Mouse (Mus musculus): ENCODE data around the gene Mgrn1.

The Mgrn1 gene

DNA sequence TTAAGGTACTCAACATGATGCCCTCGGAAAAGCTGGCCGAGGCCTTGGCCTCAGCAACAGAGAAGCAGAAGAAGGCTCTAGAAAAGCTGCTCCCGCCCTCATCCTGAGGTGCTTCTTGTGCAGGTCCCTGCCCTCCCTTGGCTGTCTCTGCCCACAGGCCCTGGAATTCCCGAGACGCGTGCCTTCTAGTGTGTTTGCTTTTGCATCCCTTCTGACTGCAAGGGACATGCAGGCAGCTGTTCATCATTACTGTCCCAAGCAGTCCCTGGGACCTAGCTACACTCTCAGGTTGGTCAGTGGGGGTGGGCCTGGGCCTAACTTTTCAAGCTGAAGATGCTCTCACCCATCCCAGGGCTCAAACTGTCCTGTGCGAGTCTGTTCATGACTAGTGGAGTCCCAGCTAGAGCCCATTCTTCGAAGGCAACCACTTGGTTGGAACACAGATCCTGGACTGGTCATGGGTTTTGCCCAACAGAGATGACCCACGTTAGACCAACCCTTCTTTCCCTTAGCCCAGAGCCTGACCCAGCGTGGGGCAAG, 54.3 kb downstream of the Mgrn1 start:
- no peak for DNase-seq (ENCODE audit: low read depth)

DNA sequence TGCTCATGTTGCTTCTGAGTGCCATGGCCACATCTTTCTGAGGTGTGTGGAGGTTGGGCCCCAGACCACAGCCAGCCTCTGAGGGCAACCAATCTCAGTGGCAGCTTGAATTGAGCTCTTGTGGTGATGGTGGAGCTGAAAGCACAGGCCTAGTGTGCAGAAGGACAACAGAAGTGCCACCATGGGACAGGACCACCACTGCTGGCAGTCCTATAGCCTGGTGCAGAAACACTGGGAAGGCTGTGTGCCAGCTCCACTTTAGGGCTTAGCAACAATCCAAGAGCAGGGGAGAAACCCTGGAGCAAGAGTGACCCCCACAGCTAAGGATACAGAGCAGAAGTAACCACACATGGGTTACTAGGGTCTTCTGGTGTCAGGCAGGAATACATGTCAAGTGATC, 55.0 kb downstream of the Mgrn1 start:
- DNase-seq (ENCODE audit: low read depth): no peak

GRCm38 (mm10) chr16:4942868-4943267, 56.8 kb downstream of the Mgrn1 start:
- no peak for DNase-seq (ENCODE audit: low read depth)

- no peak for DNase-seq (ENCODE audit: low read depth)
Measured at GRCm38 (mm10) chr16:4943431-4943830, 57.4 kb downstream of the Mgrn1 start.

DNA sequence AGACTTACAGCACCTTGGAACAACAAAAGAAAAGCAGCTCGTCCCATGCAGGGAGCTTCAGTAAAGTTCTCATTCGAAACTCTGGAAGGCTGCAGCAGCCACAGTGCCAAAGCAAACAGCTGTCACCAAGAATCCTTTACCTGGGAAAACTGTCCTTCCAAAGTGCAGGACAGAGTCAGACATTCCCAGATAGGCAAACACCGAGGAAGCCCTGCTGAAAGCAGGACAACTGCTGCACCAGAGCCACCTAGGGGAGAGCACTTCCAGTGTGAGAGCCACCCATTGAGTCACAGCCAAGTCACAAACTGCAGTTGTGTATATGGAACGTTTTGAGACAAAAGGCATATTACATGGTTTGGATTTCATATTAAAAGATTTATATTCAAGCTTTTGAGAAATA, 59.4 kb downstream of the Mgrn1 start:
- no peak for DNase-seq (ENCODE audit: low read depth)

GRCm38 (mm10) chr16:4946155-4946554, 60.1 kb downstream of the Mgrn1 start:
- DNase-seq (ENCODE audit: low read depth): no peak

GRCm38 (mm10) chr16:4947378-4947777, 61.3 kb downstream of the Mgrn1 start:
- no peak for DNase-seq (ENCODE audit: low read depth)

- DNase-seq (ENCODE audit: low read depth): no peak
Measured at GRCm38 (mm10) chr16:4956609-4957008, 70.6 kb downstream of the Mgrn1 start.

- DNase-seq (ENCODE audit: low read depth): no peak
Measured at GRCm38 (mm10) chr16:4957446-4957845, 71.4 kb downstream of the Mgrn1 start.

- DNase-seq (ENCODE audit: low read depth): no peak
Measured at GRCm38 (mm10) chr16:4960260-4960659, 74.2 kb downstream of the Mgrn1 start.

DNA sequence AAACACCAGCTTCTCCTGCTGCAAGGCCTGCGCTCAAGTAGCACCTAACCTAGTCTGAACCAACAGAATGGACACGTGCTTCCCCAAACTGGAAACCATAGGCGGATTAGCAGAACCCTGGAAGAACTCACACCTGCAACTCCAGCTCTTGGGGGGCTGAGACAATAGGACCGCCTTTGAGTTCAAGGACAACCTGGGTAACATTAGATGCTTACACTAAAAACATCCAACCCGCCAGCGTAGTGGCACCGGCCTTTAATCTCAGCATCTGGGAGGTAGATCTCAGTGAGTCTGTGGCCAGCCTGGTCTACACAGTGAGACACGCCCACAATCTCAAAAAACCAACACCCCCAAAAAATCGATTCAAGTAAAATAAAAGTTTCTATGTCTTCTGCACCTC, 77.3 kb downstream of the Mgrn1 start:
- DNase-seq (ENCODE audit: low read depth): peak; percentile 30

DNA sequence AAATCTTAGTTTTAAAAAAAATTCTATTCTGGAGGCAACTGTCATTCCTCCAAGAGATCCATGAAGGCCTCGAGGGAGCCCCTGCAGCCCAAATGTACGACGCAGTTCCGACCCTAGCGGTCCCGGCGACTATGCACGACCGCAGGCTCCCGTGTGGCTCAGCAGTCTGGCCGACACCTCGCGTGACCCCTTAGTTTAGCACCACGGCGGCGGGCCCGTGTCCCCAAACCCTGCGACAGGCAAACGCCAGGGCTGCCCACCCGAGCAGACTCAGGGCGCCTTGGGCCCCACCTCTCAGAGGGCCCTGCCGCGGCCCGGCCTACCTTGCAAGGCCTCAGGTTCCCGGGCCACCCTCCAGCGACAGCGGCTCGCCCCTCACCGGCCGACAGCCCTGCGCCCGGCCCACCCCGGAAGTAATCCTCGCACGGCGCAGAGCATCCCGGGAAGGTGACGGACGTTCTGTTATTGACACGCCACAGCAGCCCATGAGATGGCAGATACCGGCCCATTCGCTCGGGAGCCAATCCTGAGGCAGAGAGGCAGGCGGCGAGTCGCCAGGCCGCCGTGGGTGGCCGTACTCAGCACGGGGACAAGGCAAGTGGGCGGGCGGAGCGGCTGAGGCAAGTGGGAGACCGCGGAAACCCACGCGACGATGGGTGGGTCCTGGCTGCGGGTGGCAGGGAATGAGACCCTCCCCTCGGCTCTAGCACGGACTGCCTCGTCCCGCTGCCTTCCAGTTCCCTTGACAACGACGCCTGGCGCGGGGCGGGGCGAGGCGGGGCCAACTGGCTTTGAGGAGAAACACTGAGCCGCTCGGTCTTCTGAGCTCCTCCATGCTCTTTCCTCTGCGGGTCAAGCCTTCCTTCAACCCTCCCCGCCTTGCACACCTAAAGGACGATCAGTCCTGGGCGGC, 78.0 kb downstream of the Mgrn1 start, which contains the start of gene Anks3:
TSS of gene Anks3 (minus strand) at position 409 of the 913 bp plus-strand sequence.
- peak; percentile 89 for DNase-seq (ENCODE audit: low read depth)

DNA sequence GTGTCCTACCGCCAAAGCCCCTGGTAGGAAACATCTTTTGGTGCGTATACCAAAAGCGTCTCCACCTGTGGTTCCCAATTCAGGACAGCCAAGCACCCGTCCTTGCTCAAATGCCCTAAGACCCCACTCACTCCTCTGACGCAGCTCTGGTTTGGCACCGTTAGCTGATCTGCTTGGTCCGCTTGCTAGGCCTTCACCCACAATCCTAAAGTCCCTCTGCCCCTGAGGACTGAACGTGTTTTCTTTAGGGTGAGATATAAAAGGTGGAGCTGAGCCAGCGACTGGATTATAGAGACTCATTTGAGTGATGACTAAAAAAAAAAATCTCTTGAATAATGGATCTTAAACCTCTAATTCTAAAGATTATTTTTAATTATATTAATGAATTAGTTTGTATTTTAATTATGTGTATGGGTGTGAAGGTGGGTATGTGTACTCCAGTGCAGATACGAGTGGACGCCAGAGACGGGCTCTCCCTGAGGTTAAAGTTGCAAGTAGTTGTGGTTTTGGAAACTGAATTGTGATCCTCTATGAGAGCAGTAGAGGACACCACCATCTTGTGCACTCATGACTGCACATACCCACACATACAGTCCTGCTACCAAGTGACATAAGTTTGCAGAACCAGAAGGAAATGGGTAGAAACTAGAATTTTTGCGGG, 78.8 kb downstream of the Mgrn1 start:
- peak; percentile 26 for DNase-seq (ENCODE audit: low read depth)

DNA sequence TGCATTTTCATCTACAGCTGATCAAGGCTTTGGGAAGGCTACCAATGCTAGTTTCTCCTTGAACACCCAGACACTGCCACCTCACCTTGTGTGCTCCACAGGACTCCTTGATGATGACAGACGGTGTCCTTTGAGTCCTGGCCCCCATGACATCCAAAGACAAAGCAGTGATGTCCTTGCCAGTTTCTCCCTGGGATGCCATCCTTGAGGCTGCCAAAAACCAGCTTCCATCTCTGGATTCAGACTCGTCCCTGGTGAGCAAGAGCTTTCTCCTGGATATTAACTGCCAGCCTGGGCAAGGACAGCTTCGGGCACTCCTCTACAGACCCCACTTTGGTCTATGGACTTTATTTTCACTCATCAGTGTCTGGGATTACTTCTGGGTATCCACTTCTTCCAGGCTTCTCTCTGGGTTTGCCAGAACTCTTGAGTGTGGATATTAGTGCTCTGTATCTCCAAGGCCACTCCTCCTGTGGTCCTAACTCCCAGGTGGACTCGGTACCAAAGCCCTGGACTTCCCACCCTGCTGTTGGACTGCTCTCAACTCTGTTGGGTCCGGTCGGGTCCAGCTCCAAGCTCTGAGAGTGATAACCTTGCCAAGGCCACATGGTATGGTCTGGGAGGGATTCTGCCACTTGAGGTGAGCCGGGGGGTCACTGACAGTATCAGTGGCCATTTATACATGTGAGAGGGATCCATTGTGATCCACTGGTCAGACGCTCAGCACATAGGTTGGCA, 79.5 kb downstream of the Mgrn1 start:
- DNase-seq (ENCODE audit: low read depth): no peak

GRCm38 (mm10) chr16:4968426-4968825, 82.4 kb downstream of the Mgrn1 start:
- no peak for DNase-seq (ENCODE audit: low read depth)

- no peak for DNase-seq (ENCODE audit: low read depth)
Measured at GRCm38 (mm10) chr16:4969055-4969843, 83.2 kb downstream of the Mgrn1 start.

GRCm38 (mm10) chr16:4971626-4972025, 85.6 kb downstream of the Mgrn1 start:
- DNase-seq (ENCODE audit: low read depth): no peak

DNA sequence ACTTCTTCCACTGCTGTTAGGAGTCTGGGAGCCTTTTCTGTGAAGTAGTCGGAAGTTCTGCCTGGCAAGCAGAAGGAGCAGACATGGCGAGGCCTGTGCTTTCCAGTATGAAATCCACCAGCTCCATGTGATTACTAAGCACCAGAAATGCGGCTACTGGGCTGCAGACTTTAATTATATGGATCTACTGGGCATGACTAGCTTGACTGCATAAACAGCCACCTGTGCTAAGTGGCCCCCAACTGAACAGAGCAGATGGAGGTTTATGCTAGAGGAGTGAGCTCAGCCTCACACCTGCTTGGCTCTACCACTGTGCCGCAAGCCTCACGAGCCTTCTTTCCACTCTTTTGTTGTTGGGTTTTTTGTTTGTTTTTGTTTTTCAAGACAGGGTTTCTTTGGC, 88.5 kb downstream of the Mgrn1 start:
- DNase-seq (ENCODE audit: low read depth): no peak

DNA sequence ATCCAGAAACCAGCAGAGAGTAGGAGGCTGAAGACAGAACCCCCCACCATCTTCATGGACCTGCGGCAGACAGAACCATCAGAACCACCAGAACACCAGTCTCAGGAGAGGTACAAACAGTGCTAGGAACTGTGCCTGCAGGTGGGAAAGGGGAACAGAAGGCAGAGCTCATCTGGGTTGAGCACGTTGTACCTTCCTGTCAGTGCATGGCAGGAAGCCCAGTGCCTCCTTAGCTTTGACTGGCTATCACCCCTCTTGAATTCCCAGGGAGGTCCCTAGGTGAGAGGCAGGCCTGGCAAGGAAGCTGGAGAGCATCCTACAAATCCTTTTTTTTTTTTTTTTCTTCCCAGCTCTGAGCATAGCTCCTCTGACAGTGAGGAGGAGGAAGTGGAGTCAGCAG, 90.1 kb downstream of the Mgrn1 start:
- no peak for DNase-seq (ENCODE audit: low read depth)

- DNase-seq (ENCODE audit: low read depth): no peak
Measured at GRCm38 (mm10) chr16:4978275-4979051, 92.4 kb downstream of the Mgrn1 start.
